Mouse (Mus musculus) forelimb bud, embryonic 11.5 days (tissue): Measurements from ENCODE around the gene Fam166b.
A peak's percentile ranks its signal among the peaks of the same experiment; 100 is the strongest.

Source experiments
- DNase-seq: peaks from one replicate; pipeline ENCODE4 v3.0.0-alpha.2; 2012; ENCODE audit warnings: low read depth, low spot score

Gene Fam166b

DNA sequence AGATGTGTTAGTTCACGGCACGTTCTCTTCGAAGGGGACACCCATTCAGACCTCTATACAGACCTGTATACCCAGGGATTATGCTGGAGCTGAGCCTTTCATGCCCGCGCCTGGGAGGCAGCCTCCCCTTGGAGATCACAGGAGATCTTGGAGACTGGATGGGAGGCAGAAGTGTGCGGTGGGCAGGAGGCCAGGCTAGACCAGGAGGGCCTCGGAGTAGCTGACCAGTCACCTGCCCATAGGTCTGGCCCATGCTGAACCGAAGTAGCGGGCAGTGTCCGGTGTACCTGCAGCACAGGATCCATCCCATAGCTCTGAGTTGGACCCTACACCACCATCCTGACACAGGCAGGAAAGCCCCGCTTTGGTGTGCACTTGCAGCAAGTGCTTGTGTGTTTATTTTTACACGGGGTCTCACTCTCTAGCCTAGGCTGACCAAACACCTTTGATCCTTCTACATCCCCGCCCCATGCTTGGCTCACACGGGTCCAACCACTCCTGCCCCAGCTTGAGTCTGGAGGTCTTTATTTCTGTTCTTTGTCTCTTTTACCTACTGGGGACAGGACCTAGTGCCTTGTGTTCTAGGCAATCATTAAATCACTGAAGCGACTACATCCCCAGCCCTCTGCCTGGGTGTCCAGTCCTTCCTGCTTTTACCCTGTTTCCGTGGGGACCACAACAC is 613 bp downstream of the Fam166b start:
- DNase-seq, result no peak

DNA sequence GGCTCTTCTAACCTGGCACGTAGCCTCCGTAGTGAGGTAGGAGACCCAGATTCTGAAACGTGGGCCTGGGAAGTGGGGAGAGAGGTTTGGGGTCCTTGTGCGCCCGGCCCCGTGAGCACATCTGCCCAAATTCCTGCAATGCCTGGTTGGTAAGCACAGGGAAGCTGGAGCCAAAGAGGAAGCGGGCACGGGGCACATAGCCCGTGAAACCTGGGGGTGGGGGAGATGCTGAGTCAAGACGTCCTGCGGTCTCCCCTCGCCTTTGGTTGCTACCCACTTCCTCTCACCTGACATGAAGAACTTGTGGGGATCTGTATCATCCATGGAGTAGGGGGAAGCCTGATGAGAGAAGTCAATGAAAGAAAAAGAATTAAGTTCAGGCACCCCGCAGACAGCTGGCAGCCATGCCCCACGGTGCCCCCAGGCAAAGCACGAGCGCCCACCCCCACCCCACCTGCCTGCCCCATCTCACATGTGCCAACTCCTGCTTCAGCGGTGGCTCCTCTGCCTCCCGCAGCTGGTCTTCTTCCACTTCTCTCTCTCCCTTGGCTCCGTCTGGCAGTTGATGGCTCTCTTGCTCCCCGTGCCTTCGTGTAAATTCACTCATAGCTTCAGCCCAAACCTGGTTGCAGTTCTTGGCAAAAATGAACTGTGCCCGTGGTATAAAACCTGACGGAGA is 1.3 kb downstream of the Fam166b start:
- no peak for DNase-seq

DNA sequence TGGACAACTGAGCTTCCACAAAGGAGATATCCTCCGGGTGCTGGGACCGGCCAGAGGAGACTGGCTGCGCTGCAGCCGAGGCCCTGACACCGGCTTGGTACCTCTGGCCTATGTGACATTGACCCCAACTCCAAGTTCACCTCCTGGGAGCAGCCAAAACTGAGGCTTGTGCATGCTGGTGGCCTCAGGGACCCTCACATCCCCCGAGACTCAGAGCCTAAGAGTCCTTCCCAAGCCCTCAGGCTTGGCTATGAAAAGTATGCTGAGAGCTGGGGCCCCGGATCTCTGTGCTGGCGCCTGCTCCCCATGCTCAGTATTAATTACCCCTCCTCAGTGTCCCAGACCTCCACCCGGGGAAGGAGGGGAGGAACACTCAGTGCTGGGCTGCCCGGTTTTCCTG is 2.4 kb downstream of the Fam166b start:
- no peak for DNase-seq

DNA sequence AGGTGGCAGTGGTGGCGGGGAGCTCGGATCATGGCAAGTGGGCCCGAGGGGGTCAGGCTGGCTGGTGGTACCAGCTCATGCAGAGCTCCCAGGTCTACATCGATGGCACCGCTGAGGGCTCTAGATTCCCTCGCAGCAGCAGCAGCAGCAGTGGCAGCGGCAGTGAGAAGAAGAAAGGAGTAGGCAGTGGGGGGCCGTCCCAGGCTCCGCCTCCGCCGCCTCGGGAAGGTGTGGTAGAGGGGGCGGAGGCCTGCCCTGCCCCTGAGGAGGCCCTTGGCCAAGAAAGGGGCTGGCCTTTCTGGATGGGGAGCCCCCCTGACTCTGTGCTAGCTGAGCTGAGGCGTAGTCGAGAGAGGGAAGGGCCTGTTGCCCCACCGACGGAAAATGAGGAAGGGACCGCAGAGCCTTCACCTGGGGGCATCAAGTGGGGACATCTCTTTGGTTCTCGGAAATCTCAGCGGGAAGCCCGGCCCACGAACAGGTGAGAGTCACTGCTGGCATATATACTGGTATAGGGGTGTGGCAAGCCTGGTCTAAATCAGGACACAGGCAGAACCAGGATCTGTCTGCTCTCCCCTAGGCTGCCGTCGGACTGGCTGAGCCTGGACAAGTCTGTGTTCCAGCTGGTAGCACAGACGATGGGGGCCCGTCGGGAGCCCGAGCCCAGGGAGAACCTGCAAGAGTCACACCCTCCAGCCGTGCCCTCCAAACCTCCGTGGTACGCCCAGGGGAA is 3.1 kb downstream of the Fam166b start:
- DNase-seq, result no peak

DNA sequence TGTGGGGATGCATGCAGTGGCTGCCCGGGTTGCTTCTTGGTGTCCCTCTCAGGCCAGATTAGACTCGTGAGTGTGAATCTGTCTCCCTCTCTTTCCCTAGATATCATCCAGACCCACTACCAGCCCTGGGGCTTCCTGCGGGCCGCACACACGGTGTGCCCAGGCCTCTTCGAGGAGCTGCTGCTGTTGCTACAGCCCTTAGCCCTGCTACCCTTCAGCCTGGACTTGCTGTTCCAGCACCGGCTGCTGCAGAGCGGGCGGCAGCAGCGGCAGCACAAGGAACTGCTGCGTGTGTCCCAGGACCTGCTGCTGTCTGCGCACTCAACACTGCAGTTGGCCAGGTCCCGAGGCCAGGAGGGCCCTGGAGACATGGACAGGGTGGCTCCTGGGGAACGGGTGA is 3.7 kb downstream of the Fam166b start:
- DNase-seq, result no peak

DNA sequence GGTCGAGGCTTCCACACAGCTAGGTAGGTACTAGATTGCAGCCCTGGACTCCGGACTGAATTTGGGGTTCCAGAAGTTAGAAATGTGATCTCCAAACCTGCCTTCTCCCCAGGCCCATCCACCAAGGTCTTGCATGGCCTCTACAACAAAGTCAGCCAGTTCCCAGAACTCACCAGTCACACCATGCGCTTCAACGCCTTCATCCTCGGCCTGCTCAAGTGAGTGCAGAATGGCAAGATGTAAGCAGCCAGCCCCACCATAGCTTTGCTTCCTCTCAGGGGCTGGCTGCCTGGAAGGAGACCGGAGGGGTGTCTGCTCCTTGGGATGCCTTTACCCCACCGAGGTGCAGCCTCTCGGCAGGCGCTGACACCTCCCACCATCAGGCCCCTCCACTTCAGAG is 4.9 kb downstream of the Fam166b start:
- DNase-seq, result no peak

DNA sequence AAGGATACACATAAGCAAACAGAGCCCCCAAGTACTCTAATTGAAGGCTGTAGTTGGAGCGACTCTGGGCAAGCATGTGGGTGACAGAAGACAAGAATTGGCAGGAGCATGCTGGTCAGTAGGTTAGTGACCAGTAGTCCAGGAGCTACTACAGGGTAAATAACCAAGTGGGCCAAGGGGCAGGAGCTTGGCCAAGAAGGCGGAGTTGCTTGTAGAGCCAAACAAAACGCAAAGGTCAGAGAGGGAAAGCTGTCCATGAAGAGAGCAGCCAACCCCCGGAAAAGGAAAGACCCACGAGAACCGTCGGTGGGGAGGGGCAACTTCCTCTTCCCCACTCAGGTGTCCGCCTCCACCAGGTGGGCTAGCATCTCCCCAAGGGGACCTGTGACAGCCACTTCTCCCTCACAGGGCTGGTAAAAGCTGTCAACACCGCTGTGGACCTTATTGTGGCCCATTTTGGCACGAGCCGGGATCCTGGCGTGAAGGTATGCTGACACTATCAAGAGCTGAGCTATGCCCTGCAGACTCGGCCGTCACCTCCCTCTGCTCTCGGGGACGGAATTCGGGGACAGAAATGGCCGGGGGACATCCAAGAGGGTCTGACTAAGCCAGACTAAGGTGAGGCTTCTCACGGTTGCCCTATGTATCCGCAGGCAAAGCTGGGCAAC is 5.5 kb downstream of the Fam166b start:
- DNase-seq, result no peak

DNA sequence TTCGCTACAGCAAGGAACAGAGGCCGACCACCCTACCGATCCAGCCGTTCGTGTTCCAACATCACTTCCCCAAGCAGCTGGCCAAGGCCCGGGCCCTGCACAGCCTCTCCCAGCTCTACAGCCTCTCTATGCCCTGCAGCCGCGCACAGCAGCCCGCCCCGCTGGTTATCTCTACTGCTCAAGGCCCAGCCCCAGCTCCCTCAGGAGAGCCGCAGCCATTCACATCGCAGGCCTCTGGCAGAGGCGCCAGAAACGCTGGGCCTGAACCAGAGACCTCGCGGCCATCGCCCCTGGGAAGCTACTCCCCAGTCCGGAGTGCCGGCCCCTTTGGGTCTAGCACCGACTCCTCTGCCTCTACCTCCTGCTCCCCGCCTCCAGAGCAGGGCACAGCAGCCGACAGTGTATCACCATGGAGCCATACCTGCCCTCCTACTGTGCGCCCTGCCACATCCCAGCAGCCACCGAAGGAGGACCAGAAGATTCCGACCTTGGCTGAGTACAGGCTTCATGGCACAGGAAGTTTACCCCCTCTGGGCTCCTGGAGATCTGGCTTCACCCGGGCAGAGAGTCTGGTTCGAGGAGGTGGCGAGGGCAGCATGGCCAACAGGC is 7.2 kb downstream of the Fam166b start:
- no peak for DNase-seq

DNA sequence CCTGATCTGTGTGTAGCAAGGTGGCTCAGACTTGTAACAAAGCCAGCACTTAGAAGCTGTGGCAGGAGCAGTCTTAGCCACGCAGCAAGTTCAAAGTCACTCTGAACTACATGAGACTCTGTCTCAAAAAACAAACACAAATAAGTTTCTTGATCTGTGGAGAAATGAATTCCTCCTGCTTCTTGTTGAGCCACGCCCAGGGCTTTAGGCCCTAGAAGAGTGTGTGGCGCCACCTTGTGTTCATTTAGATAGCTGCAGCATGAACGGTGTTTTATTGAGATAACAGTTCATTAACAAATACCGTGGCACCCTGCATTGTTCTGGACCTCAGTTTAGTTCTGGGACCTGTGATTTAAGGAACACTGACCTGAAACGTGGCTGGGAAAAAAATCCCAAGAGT is 8.6 kb downstream of the Fam166b start:
- peak; percentile 82 for DNase-seq

DNA sequence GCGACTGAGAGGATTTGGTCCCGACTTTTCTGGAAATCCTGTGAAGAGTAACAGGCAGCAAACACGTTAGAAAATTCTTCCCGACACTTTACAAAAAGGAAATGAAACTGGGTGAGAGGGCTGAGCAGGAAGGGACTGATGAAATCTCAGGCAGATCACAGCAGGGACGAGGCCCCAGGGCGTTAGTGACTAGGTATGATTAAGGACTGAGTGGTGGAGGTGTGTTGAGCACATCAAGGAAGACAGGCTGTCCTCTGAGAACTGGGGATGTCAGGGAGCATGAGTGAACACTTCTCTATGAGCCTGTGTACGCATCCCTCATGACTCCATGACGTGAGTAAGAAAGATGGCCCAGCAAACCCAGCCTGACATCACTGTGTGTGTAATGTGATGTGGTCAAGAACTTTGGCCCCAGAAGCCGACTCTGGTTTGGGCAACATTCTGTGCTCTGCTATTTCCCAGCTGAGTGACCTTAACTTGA is 9.1 kb downstream of the Fam166b start:
- DNase-seq, result no peak

DNA sequence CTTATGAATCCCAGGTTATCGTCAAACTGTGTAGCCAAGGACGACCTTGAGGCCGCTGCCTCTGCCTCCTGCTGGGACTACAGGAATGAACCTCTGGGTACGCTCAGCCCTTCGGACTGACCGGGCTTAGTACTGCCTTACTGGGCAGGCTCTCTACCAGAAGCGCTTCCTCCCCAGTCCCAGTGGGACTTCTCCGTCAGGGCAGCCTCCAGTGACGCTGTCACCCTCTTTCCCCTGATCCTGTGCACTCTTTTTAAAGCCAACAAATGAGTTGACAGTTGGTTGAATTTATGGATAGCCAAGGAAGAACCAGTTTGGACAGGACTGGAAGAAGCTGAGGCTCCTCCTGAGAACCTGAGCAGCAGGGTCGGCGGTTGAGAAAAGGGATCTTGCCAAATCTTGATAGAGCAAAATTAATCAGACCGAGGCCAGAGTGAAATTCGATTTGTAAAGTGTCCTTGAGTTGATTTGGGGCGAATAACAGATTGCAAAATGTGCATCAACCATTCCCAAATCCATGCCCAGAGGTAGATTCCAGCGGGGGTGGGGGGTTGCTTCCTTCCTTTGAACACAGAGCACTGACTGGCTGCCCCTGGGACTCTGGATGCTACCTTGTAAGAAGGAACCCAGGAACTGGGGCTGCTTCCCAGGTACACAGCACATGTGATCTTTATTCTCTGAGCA is 9.8 kb downstream of the Fam166b start:
- DNase-seq, result no peak

DNA sequence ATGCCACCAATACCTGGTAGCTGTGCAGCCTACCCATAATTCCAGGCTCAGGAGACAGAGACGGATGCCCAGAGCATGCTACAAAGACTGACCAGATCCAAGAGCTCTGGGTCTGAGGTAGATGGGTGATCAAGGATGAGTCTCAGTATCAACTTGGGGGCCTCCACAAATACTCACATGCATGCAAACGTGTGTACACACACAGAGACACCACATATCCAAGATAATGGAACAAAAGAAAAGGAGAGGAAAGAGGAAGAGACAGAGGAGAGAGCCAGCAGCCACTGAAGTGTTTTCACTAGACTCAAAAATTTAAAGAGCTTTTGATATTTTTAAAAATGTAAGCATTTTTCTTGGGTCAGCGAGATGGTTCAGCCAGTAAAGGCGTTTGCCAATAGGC is 10.5 kb downstream of the Fam166b start:
- DNase-seq, result no peak

DNA sequence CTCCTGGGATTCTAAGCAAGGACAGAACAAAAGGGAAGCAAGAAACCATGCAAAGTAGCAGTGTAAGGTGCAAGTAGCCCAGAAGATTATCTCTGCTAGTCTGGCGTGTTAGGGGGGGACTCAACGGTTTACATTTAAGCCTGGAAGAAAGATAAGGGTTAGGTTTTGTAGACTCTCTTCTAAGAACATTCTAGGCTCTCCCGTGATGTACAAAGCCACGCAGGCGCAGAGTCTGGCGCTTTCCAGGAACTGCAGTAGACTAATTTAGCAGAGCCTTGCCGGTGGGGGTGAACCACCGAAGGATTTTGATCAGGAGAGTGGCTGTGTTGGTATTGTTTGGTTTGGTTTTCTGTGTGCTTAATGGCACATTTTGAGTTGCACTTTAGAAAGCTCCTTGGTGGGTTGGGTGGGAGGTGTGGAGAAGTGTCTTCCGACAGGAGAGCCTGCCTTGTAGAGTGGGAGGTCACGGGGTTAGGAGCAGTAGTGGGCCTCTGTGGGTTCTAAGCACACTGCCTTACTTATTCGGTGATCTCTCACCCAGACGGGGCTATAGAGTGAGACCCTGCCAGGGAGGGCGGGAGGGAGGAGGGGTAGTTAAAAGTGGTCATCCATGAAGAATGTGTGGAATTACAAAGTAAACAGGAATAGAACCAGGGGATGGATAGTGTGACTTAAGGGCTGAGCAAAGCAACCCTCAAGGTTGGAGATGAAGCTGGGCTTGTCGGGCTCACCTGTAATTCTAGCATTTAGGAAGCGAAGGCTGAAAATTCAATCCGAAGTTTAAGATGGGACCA is 11.5 kb downstream of the Fam166b start:
- DNase-seq, result no peak

DNA sequence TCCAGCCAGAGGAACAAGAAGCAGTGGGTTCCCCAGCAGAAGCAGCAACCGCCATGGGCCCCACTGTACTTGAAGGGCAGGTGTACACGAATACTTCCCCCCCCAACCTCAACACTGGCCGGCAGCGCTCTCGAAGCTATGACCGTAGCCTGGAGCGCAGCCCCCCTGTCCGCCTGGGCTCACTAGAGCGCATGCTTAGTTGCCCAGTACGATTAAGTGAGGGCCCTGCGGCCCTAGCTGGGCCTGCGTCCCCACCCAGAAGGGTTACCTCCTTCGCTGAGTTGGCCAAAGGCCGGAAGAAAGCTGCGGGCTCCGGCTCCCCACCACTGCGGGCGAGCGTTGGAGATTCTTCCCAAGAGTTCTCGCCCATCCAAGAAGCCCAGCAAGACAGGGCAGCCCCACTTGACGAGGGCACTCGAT is 12.9 kb downstream of the Fam166b start:
- no peak for DNase-seq

DNA sequence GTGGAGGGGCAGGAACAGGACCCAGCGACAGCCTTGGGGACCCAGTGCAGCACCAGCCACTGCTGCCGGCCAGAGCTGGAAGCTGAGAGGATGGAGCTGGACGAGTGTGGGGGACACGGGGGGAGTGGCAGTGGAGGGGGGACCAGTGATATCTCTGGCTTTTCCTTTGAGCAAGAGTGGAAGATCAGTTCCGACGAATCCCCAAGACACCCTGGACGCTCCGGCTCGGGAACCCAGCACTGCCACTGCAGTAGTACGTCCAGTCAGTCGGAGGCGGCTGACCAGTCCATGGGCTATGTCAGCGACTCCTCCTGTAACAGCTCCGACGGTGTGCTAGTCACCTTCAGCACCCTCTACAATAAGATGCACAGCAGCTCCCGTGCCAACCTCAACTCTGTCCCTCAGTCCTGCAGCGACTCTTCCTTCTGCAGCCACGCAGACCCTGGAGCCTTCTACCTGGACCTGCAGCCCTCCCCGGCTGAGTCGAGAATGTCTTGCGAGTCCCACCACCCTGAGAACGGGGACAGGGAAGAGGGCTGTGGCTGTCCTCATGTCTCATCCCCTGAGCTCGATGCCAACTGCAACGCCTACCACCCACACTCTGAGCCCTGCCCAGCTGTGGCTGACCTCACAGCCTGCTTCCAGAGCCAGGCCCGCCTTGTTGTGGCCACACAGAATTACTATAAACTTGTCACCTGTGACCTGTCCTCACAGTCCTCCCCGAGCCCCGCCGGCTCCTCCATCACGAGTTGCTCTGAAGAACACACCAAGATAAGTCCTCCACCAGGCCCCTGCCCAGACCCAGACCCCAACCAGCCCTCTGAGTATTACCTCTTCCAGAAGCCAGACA is 13.5 kb downstream of the Fam166b start:
- no peak for DNase-seq

DNA sequence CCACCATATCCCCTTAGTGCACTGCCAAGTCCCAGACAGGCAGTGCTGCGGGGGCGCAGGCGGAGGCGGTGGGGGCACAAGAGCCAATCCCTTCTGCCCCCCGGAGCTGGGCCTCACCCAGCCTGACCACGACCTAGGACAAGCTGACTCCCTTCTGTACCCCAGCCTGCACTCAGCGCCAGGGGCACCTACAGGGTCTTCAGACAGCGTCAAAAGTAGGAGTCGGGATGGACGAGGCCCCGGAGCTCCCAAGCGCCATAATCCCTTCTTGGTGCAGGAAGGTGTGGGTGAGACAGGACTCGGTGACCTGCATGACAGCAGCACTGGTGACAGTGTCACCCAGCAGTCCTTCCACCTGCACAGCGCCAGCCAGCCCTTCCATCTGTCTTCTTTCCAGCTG is 14.2 kb downstream of the Fam166b start:
- no peak for DNase-seq

DNA sequence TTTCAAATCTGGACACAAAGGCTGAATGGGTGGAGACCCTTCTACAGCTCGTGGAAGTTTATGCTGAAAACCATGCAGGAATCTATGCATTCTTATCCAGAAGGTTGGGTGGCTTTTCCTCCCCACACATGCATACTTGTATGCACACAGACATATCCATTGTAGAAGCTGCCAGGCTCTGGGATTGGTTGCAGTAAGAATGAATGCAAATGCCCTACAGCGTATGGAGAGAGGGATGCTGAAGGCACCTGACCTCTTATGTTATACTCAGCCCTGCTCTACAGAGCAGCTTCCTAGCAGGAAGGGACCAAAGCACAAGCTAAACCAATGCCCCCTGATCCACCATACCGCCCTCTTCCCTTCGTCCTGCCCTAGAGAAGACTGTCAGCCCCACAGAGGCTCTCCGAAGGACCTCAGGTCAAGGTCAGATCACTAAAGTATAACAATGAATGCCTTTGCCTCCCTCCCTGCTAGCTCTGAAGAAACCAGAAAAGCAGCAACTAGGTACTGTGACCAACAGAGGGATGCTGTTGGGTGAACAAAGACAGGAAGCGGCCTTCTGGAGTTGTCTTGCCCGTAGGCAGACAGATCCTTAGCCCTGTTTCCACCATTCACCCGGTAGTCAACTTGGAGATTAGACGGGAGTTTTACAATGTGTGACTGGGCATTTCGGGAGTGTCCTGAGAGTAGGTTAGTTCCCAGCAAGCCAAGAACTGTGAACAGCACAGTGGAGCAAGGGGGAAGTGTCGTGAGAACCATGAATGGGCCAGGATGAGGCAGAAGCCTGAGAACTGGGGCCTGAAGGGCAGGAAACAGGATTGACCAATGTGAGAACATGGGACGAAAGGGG is 21.6 kb downstream of the Fam166b start:
- DNase-seq, result no peak

DNA sequence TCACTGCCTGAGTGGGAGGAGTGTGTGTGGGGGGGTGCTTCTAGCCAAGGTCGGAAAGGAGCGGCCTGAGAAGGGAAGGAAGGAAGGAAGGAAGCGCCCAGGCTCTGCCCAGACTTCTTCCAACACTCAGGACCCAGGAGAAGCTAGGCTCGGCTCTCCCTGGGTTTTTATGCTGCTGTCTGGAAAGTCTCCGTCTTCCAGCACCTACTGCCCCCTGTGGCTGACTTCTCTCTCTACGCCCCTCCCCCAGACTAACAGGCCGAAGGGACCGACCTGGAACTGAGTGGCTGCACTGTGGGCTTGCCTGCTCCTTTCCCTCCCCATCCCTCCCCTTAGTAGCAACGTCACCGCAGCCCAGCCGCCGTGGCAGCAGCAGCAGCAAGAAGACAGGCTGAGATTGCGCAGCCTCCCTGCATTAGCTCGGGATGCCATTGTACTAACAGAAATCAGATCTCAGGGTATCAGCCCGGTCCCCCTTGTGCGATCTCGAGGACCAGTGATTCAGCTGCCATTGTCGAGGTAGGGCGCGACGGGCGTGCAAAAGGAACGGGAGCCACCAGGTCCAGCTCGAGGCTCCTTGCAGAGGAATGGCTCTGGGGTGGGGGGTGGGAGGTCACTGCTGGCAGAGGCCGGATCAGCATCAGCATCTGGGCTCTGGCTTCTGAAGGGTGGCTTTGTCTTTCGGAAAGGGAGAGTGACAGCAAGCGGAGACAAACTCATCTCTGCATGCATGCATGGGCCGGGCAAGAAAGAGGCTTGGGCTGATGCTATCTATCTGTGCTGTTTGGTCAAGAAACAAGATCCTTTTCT is 22.6 kb downstream of the Fam166b start:
- peak; percentile 89 for DNase-seq
